Mouse (Mus musculus) embryonic facial prominence, embryonic 15.5 days (tissue): ENCODE measurements around the gene Mx1. TPM values are rescaled to one million over a fixed set of nuclear protein-coding genes. Genes with fewer than 3 reads are reported as not detected.

ENCODE experiments used
- ATAC-seq: fragments of 200-750 bp; cut with Nextera tagmentation; 2 replicates; pipeline ENCODE4 v1.8.0; 2017; ENCODE audit warnings: low read depth, moderate TSS enrichment; ENCODE audit not compliant: insufficient number of reproducible peaks, low FRiP score, low TSS enrichment
- H3K27ac ChIP-seq: fragments of 300-500 bp; sonication (generic); replicated peaks from 2 replicates; pipeline ENCODE4 v1.5.1; 2015; ENCODE audit warnings: mild to moderate bottlenecking, inconsistent platforms
- H3K27me3 ChIP-seq: fragments of 300-500 bp; sonication (generic); 2 replicates; pipeline ENCODE4 v1.6.1; 2015; ENCODE audit warnings: inconsistent platforms
- H3K36me3 ChIP-seq: fragments of 300-500 bp; sonication (generic); 2 replicates; pipeline ENCODE4 v1.6.1; 2015; ENCODE audit warnings: mild to moderate bottlenecking, inconsistent platforms
- H3K4me1 ChIP-seq: fragments of 300-500 bp; sonication (generic); 2 replicates; pipeline ENCODE4 v1.6.1; 2015; ENCODE audit warnings: inconsistent platforms
- H3K4me2 ChIP-seq: fragments of 300-500 bp; sonication (generic); replicated peaks from 2 replicates; pipeline ENCODE4 v1.6.1; 2015; ENCODE audit warnings: mild to moderate bottlenecking, inconsistent platforms
- H3K4me3 ChIP-seq: fragments of 300-500 bp; sonication (generic); replicated peaks from 2 replicates; pipeline ENCODE4 v1.5.1; 2015; ENCODE audit warnings: mild to moderate bottlenecking, inconsistent platforms
- H3K9ac ChIP-seq: fragments of 300-500 bp; sonication (generic); 2 replicates; pipeline ENCODE4 v1.6.1; 2015; ENCODE audit warnings: inconsistent platforms
- H3K9me3 ChIP-seq: fragments of 300-500 bp; sonication (generic); replicated peaks from 2 replicates; pipeline ENCODE4 v1.6.1; 2016; ENCODE audit warnings: inconsistent platforms
- WGBS: fragments of 180-500 bp; shearing (Covaris S2); methylation state at CpG from one replicate; pipeline ENCODE4 v1.1.7; 2015; 5-methylcytosine and 5-hydroxymethylcytosine counted together
- polyA plus RNA-seq: library from polyadenylated mRNA; unstranded; fragments of >200 nt; fragmentation: Nextera tagmentation; extraction: Ambion mirVana; gene quantifications from 2 replicates; pipeline ENCODE4 v1.2.1, GENCODE M21; 2015

The Mx1 gene
- polyA plus RNA-seq, 1 experiment from 2014 or later: 0.37 TPM

- no peaks in the 10 kb centered on the region for H3K36me3 ChIP-seq
- ATAC-seq: peak; percentile 65; the same call in 1 of the 2 replicates
- no peak overlapping the region for H3K9ac ChIP-seq
- H3K4me2 ChIP-seq: no peak overlapping the region
- no peak overlapping the region for H3K4me3 ChIP-seq
- no peaks in the 10 kb centered on the region for H3K4me1 ChIP-seq
- H3K27ac ChIP-seq: no peak overlapping the region
- no peaks in the 10 kb centered on the region for H3K9me3 ChIP-seq
- no peaks in the 10 kb centered on the region for H3K27me3 ChIP-seq
- WGBS: 15% methylated on average over 4 of the region's 4 CpGs
Measured at GRCm38 (mm10) chr16:97417896-97418542, 44.7 kb downstream of the Mx1 start.

GRCm38 (mm10) chr16:97405476-97406012 is 57.2 kb downstream of the Mx1 start:
- Histone ChIP-seq H3K4me2 (no peak overlapping the region), H3K4me3 (no peak overlapping the region), H3K4me1 (no peaks in the 10 kb centered on the region), H3K36me3 (no peaks in the 10 kb centered on the region), H3K27ac (no peak overlapping the region), H3K9me3 (no peaks in the 10 kb centered on the region), H3K9ac (no peak overlapping the region), H3K27me3 (no peaks in the 10 kb centered on the region)
- 74% methylated on average over 5 of the region's 5 CpGs for WGBS
- no peak for ATAC-seq

GRCm38 (mm10) chr16:97402213-97402785 is 60.4 kb downstream of the Mx1 start:
- Histone ChIP-seq H3K27ac (no peak overlapping the region), H3K4me1 (no peaks in the 10 kb centered on the region), H3K27me3 (no peaks in the 10 kb centered on the region), H3K4me3 (no peak overlapping the region), H3K9ac (no peak overlapping the region), H3K9me3 (no peaks in the 10 kb centered on the region), H3K36me3 (no peaks in the 10 kb centered on the region), H3K4me2 (no peak overlapping the region)
- ATAC-seq: no peak
- 65% methylated on average over 4 of the region's 4 CpGs for WGBS

- no peaks in the 10 kb centered on the region for H3K36me3 ChIP-seq
- no peak overlapping the region for H3K27ac ChIP-seq
- ATAC-seq: no peak
- no peak overlapping the region for H3K4me3 ChIP-seq
- H3K4me2 ChIP-seq: no peak overlapping the region
- H3K4me1 ChIP-seq: no peaks in the 10 kb centered on the region
- H3K27me3 ChIP-seq: no peaks in the 10 kb centered on the region
- H3K9me3 ChIP-seq: no peaks in the 10 kb centered on the region
- H3K9ac ChIP-seq: no peak overlapping the region
Measured at GRCm38 (mm10) chr16:97401741-97402140, 61.0 kb downstream of the Mx1 start.

- no peaks in the 10 kb centered on the region for H3K9me3 ChIP-seq
- H3K4me2 ChIP-seq: no peak overlapping the region
- 90% methylated on average over 4 of the region's 4 CpGs for WGBS
- no peak for ATAC-seq
- no peaks in the 10 kb centered on the region for H3K27me3 ChIP-seq
- H3K27ac ChIP-seq: no peak overlapping the region
- no peak overlapping the region for H3K9ac ChIP-seq
- no peaks in the 10 kb centered on the region for H3K36me3 ChIP-seq
- no peaks in the 10 kb centered on the region for H3K4me1 ChIP-seq
- no peak overlapping the region for H3K4me3 ChIP-seq
Measured at GRCm38 (mm10) chr16:97399991-97400390, 62.7 kb downstream of the Mx1 start.

- no peak overlapping the region for H3K9ac ChIP-seq
- no peaks in the 10 kb centered on the region for H3K36me3 ChIP-seq
- no peaks in the 10 kb centered on the region for H3K4me1 ChIP-seq
- no peaks in the 10 kb centered on the region for H3K9me3 ChIP-seq
- H3K27ac ChIP-seq: no peak overlapping the region
- no peaks in the 10 kb centered on the region for H3K27me3 ChIP-seq
- 89% methylated on average over 2 of the region's 2 CpGs for WGBS
- ATAC-seq: no peak
- H3K4me2 ChIP-seq: no peak overlapping the region
- no peak overlapping the region for H3K4me3 ChIP-seq
Measured at GRCm38 (mm10) chr16:97397945-97398531, 64.7 kb downstream of the Mx1 start.

Other genes with a start within 250 kb of the Mx1 start
- 16.7 and 17.6 TPM in 2 replicates for gene Bace2, start 106.2 kb downstream of the Mx1 start, polyA plus RNA-seq
- 1.4 and 2.1 TPM in 2 replicates for gene Fam3b, start 51.9 kb upstream of the Mx1 start, polyA plus RNA-seq
- gene Tmprss2, start 148.3 kb upstream of the Mx1 start, polyA plus RNA-seq: 3.2 and 4.7 TPM in 2 replicates